Mouse (Mus musculus): ENCODE data around the gene App.

- TF ChIP-seq POLR2A (IDR thresholded peaks at IDR 0.05; ENCODE audit: control insufficient read depth, extremely low read depth, insufficient read depth, low read length, poor library complexity) (no peak), CTCF (IDR thresholded peaks at IDR 0.05; ENCODE audit: borderline replicate concordance, control insufficient read depth, extremely low read depth, insufficient read depth, low read length, poor library complexity) (no peak)
Measured at GRCm38 (mm10) chr16:85180710-85181109, 7.1 kb upstream of the App start.

All from thymus, adult 2 months (tissue).